Mouse (Mus musculus): ENCODE measurements around the gene Bcas1. TPM values are rescaled to one million over a fixed set of nuclear protein-coding genes. Genes with fewer than 3 reads are reported as not detected.

The Bcas1 gene
- polyA plus RNA-seq, 1 experiment from 2014 or later: 15.7 TPM

- H3K36me3 ChIP-seq: no peaks in the 10 kb centered on the region
- no peaks in the 10 kb centered on the region for H3K27me3 ChIP-seq
- peak overlapping the region; percentile 79 for H3K27ac ChIP-seq (replicated peaks)
- peak overlapping the region; percentile 31; the same call in 1 of the 2 replicates for H3K9ac ChIP-seq
- WGBS: 6% methylated on average over 17 of the region's 18 CpGs
- ATAC-seq (ENCODE audit: low read depth): no peak
- H3K9me3 ChIP-seq: no peaks in the 10 kb centered on the region
- H3K4me2 ChIP-seq: peak overlapping the region; percentile 17; the same call in 1 of the 2 replicates
- no peak overlapping the region for H3K4me3 ChIP-seq
- peaks cover 34% of the 10 kb centered on the region for H3K4me1 ChIP-seq (replicated peaks)
Observed at GRCm38 (mm10) chr2:170344502-170345409, 82.9 kb downstream of the Bcas1 start.

GRCm38 (mm10) chr2:170343819-170344317 is 83.8 kb downstream of the Bcas1 start:
- 36% methylated on average over 10 of the region's 10 CpGs for WGBS
- peak overlapping the region; percentile 79 for H3K27ac ChIP-seq (replicated peaks)
- no peak overlapping the region for H3K9ac ChIP-seq
- peaks cover 34% of the 10 kb centered on the region for H3K4me1 ChIP-seq (replicated peaks)
- no peaks in the 10 kb centered on the region for H3K36me3 ChIP-seq
- no peaks in the 10 kb centered on the region for H3K9me3 ChIP-seq
- no peak overlapping the region for H3K4me2 ChIP-seq
- no peaks in the 10 kb centered on the region for H3K27me3 ChIP-seq
- peak; percentile 61 for ATAC-seq (ENCODE audit: low read depth)
- no peak overlapping the region for H3K4me3 ChIP-seq

GRCm38 (mm10) chr2:170343133-170343818 is 84.4 kb downstream of the Bcas1 start:
- Histone ChIP-seq H3K9ac (no peak overlapping the region), H3K27me3 (no peaks in the 10 kb centered on the region), H3K4me2 (no peak overlapping the region), H3K36me3 (no peaks in the 10 kb centered on the region), H3K4me3 (no peak overlapping the region), H3K9me3 (no peaks in the 10 kb centered on the region), H3K4me1 (replicated peaks) (peaks cover 34% of the 10 kb centered on the region), H3K27ac (replicated peaks) (peak overlapping the region; percentile 79)
- 43% methylated on average over 17 of the region's 17 CpGs for WGBS
- ATAC-seq (ENCODE audit: low read depth): no peak

GRCm38 (mm10) chr2:170342312-170342830 is 85.3 kb downstream of the Bcas1 start:
- Histone ChIP-seq H3K4me3 (no peak overlapping the region), H3K4me1 (replicated peaks) (peaks cover 36% of the 10 kb centered on the region), H3K9me3 (no peaks in the 10 kb centered on the region), H3K27ac (replicated peaks) (no peak overlapping the region), H3K36me3 (no peaks in the 10 kb centered on the region), H3K9ac (no peak overlapping the region), H3K27me3 (no peaks in the 10 kb centered on the region), H3K4me2 (no peak overlapping the region)
- ATAC-seq (ENCODE audit: low read depth): no peak
- WGBS: 84% methylated on average over 12 of the region's 12 CpGs

GRCm38 (mm10) chr2:170341179-170341578 is 86.5 kb downstream of the Bcas1 start:
- H3K36me3 ChIP-seq: no peaks in the 10 kb centered on the region
- H3K27me3 ChIP-seq: no peaks in the 10 kb centered on the region
- peaks cover 36% of the 10 kb centered on the region for H3K4me1 ChIP-seq (replicated peaks)
- 85% methylated on average over 8 of the region's 8 CpGs for WGBS
- H3K9ac ChIP-seq: no peak overlapping the region
- no peak overlapping the region for H3K4me3 ChIP-seq
- no peak for ATAC-seq (ENCODE audit: low read depth)
- H3K4me2 ChIP-seq: no peak overlapping the region
- no peaks in the 10 kb centered on the region for H3K9me3 ChIP-seq
- H3K27ac ChIP-seq (replicated peaks): no peak overlapping the region

GRCm38 (mm10) chr2:170336266-170336760 is 91.3 kb downstream of the Bcas1 start:
- no peak for ATAC-seq (ENCODE audit: low read depth)
- Histone ChIP-seq H3K4me3 (no peak overlapping the region), H3K4me2 (no peak overlapping the region), H3K9me3 (no peaks in the 10 kb centered on the region), H3K9ac (no peak overlapping the region), H3K27ac (replicated peaks) (no peak overlapping the region), H3K27me3 (no peaks in the 10 kb centered on the region), H3K36me3 (no peaks in the 10 kb centered on the region), H3K4me1 (replicated peaks) (0 out of 2 replicates have a peak, but pooled peaks cover 10% of the 10 kb centered on the region)
- 78% methylated on average over 9 of the region's 9 CpGs for WGBS

- no peak overlapping the region for H3K9ac ChIP-seq
- H3K4me3 ChIP-seq: no peak overlapping the region
- H3K4me1 ChIP-seq (replicated peaks): 0 out of 2 replicates have a peak, but pooled peaks cover 10% of the 10 kb centered on the region
- no peak overlapping the region for H3K27ac ChIP-seq (replicated peaks)
- ATAC-seq (ENCODE audit: low read depth): no peak
- no peaks in the 10 kb centered on the region for H3K36me3 ChIP-seq
- no peaks in the 10 kb centered on the region for H3K27me3 ChIP-seq
- WGBS: 91% methylated on average over 5 of the region's 5 CpGs
- H3K9me3 ChIP-seq: no peaks in the 10 kb centered on the region
- no peak overlapping the region for H3K4me2 ChIP-seq
Observed at GRCm38 (mm10) chr2:170335168-170335567, 92.5 kb downstream of the Bcas1 start.

- no peak overlapping the region for H3K27ac ChIP-seq (replicated peaks)
- no peak overlapping the region for H3K4me3 ChIP-seq
- H3K9ac ChIP-seq: no peak overlapping the region
- WGBS: 71% methylated on average over 2 of the region's 2 CpGs
- 0 out of 2 replicates have a peak, but pooled peaks cover 5% of the 10 kb centered on the region for H3K4me1 ChIP-seq (replicated peaks)
- H3K27me3 ChIP-seq: no peaks in the 10 kb centered on the region
- no peak overlapping the region for H3K4me2 ChIP-seq
- ATAC-seq (ENCODE audit: low read depth): no peak
- no peaks in the 10 kb centered on the region for H3K9me3 ChIP-seq
- H3K36me3 ChIP-seq: no peaks in the 10 kb centered on the region
Observed at GRCm38 (mm10) chr2:170331870-170332269, 95.8 kb downstream of the Bcas1 start.

GRCm38 (mm10) chr2:170330466-170330865 is 97.2 kb downstream of the Bcas1 start:
- Histone ChIP-seq H3K9ac (no peak overlapping the region), H3K27ac (replicated peaks) (no peak overlapping the region), H3K4me3 (no peak overlapping the region), H3K4me2 (no peak overlapping the region), H3K27me3 (no peaks in the 10 kb centered on the region), H3K9me3 (no peaks in the 10 kb centered on the region), H3K4me1 (replicated peaks) (no peaks in the 10 kb centered on the region), H3K36me3 (no peaks in the 10 kb centered on the region)
- WGBS: 84% methylated on average over 8 of the region's 8 CpGs
- ATAC-seq (ENCODE audit: low read depth): no peak

- H3K27me3 ChIP-seq: no peaks in the 10 kb centered on the region
- no peak overlapping the region for H3K27ac ChIP-seq (replicated peaks)
- 92% methylated on average over 13 of the region's 13 CpGs for WGBS
- H3K4me2 ChIP-seq: no peak overlapping the region
- H3K36me3 ChIP-seq: no peaks in the 10 kb centered on the region
- ATAC-seq (ENCODE audit: low read depth): no peak
- no peaks in the 10 kb centered on the region for H3K4me1 ChIP-seq (replicated peaks)
- H3K9me3 ChIP-seq: no peaks in the 10 kb centered on the region
- H3K4me3 ChIP-seq: no peak overlapping the region
- H3K9ac ChIP-seq: no peak overlapping the region
Observed at GRCm38 (mm10) chr2:170329921-170330320, 97.7 kb downstream of the Bcas1 start.

GRCm38 (mm10) chr2:170323925-170324347 is 103.7 kb downstream of the Bcas1 start:
- WGBS: 2% methylated on average over 19 of the region's 19 CpGs
- Histone ChIP-seq H3K4me3 (peak overlapping the region; percentile 38), H3K9me3 (no peaks in the 10 kb centered on the region), H3K9ac (peak overlapping the region; percentile 64), H3K4me1 (replicated peaks) (peaks cover 28% of the 10 kb centered on the region), H3K4me2 (peak overlapping the region; percentile 63), H3K27ac (replicated peaks) (no peak overlapping the region), H3K27me3 (no peaks in the 10 kb centered on the region), H3K36me3 (no peaks in the 10 kb centered on the region)
- peak; percentile 66 for ATAC-seq (ENCODE audit: low read depth)

- no peak overlapping the region for H3K4me2 ChIP-seq
- no peaks in the 10 kb centered on the region for H3K9me3 ChIP-seq
- no peak overlapping the region for H3K27ac ChIP-seq (replicated peaks)
- no peak overlapping the region for H3K4me3 ChIP-seq
- H3K4me1 ChIP-seq (replicated peaks): peaks cover 33% of the 10 kb centered on the region
- WGBS: 35% methylated on average over 3 of the region's 3 CpGs
- no peaks in the 10 kb centered on the region for H3K36me3 ChIP-seq
- H3K27me3 ChIP-seq: no peaks in the 10 kb centered on the region
- no peak for ATAC-seq (ENCODE audit: low read depth)
- no peak overlapping the region for H3K9ac ChIP-seq
Observed at GRCm38 (mm10) chr2:170322013-170322414, 105.6 kb downstream of the Bcas1 start.

Measured in neural tube, embryonic 13.5 days (tissue).